Comparison of ENCODE assay signal across 7 mouse cellular contexts in the genomic region with DNA sequence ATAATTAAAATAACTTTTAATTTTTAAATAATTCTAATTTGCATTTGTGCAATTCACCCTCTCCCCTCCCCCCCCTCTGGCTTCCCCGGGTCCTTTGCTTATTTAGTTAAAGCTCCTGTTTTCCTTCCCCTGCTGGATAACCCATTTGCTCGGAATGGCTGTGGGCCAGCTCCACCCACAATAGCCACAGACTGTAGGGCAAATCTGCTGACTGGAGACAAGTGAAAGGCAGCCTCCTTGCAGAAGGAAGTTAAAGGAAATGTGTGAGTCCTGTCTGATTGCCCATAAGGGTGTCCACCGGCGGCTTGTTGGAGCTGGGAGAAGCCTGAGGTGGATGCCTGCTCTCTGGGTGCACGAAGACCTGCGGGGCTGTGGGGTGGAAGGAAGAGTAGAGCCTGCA.
DNase-seq lines count a peak whose midpoint lies in the region; ATAC-seq lines count a peak whose summit lies in the region.

No protein-coding gene starts in this region.

- no peaks in the 10 kb centered on the region for H3K27me3 ChIP-seq in heart, embryonic 12.5 days (replicated peaks)
- no peaks in the 10 kb centered on the region for H3K27me3 ChIP-seq in kidney, embryonic 15.5 days
- no peaks in the 10 kb centered on the region for H3K27me3 ChIP-seq in limb, embryonic 13.5 days
- H3K27me3 ChIP-seq in neural tube, embryonic 15.5 days (replicated peaks), result peaks cover 5% of the 10 kb centered on the region; the same call in 1 of the 2 replicates

- H3K4me1 ChIP-seq in heart, embryonic 12.5 days (replicated peaks), result peaks cover 28% of the 10 kb centered on the region
- peaks cover 34% of the 10 kb centered on the region for H3K4me1 ChIP-seq in kidney, embryonic 15.5 days
- H3K4me1 ChIP-seq in limb, embryonic 13.5 days, result peaks cover 14% of the 10 kb centered on the region
- H3K4me1 ChIP-seq in neural tube, embryonic 15.5 days, result peaks cover 32% of the 10 kb centered on the region

- H3K9me3 ChIP-seq in heart, embryonic 12.5 days (replicated peaks), result no peaks in the 10 kb centered on the region
- H3K9me3 ChIP-seq in kidney, embryonic 15.5 days (replicated peaks), result no peaks in the 10 kb centered on the region
- no peaks in the 10 kb centered on the region for H3K9me3 ChIP-seq in limb, embryonic 13.5 days
- no peaks in the 10 kb centered on the region for H3K9me3 ChIP-seq in neural tube, embryonic 15.5 days (replicated peaks)

- no peak overlapping the region for H3K4me3 ChIP-seq in heart, embryonic 12.5 days
- no peak overlapping the region for H3K4me3 ChIP-seq in kidney, embryonic 15.5 days (replicated peaks)
- no peak overlapping the region for H3K4me3 ChIP-seq in limb, embryonic 13.5 days
- no peak overlapping the region for H3K4me3 ChIP-seq in neural tube, embryonic 15.5 days (replicated peaks)

- DNase-seq in cerebellum, adult 18-20 months, result peak; percentile 78 to 84
- peak; percentile 36 for DNase-seq in embryo, embryonic 10.5 days (ENCODE audit: low spot score)
- DNase-seq in spleen, postnatal 14 days (ENCODE audit: low spot score in 2 of 2), result no peak

- WGBS in heart, embryonic 12.5 days, result 23% methylated on average over 6 of the region's 6 CpGs
- 27% methylated on average over 6 of the region's 6 CpGs for WGBS in kidney, embryonic 15.5 days
- WGBS in limb, embryonic 13.5 days, result 32% methylated on average over 6 of the region's 6 CpGs
- 45% methylated on average over 6 of the region's 6 CpGs for WGBS in neural tube, embryonic 15.5 days

- H3K9ac ChIP-seq in heart, embryonic 12.5 days, result no peak overlapping the region
- H3K9ac ChIP-seq in kidney, embryonic 15.5 days, result no peak overlapping the region
- H3K9ac ChIP-seq in limb, embryonic 13.5 days, result no peak overlapping the region; the same call in 1 of the 2 replicates
- no peak overlapping the region for H3K9ac ChIP-seq in neural tube, embryonic 15.5 days (replicated peaks)

- peak; percentile 46; the same call in 1 of the 2 replicates for ATAC-seq in heart, embryonic 12.5 days (ENCODE audit: insufficient number of reproducible peaks, low FRiP score)
- peak; percentile 61 for ATAC-seq in kidney, embryonic 15.5 days (replicated peaks; ENCODE audit: low FRiP score)
- no peak for ATAC-seq in limb, embryonic 13.5 days (ENCODE audit: low FRiP score, low read depth)
- ATAC-seq in neural tube, embryonic 15.5 days (ENCODE audit: low FRiP score), result no peak

- H3K36me3 ChIP-seq in heart, embryonic 12.5 days, result no peaks in the 10 kb centered on the region
- H3K36me3 ChIP-seq in kidney, embryonic 15.5 days, result no peaks in the 10 kb centered on the region
- H3K36me3 ChIP-seq in limb, embryonic 13.5 days, result no peaks in the 10 kb centered on the region
- H3K36me3 ChIP-seq in neural tube, embryonic 15.5 days, result no peaks in the 10 kb centered on the region

- H3K27ac ChIP-seq in heart, embryonic 12.5 days (ENCODE audit: poor library complexity, severe bottlenecking), result peak overlapping the region; percentile 53
- H3K27ac ChIP-seq in kidney, embryonic 15.5 days, result peak overlapping the region; percentile 77
- peak overlapping the region; percentile 70 for H3K27ac ChIP-seq in limb, embryonic 13.5 days
- H3K27ac ChIP-seq in neural tube, embryonic 15.5 days (replicated peaks), result peak overlapping the region; percentile 28; the same call in 1 of the 2 replicates

- H3K4me2 ChIP-seq in heart, embryonic 12.5 days, result peak overlapping the region; percentile 21
- H3K4me2 ChIP-seq in kidney, embryonic 15.5 days, result peak overlapping the region; percentile 22
- H3K4me2 ChIP-seq in limb, embryonic 13.5 days (replicated peaks), result peak overlapping the region; percentile 21
- 0 out of 2 replicates have a peak overlapping the region, but pooled peaks have one; percentile 11 for H3K4me2 ChIP-seq in neural tube, embryonic 15.5 days

Comparison
In these comparisons a context has a peak if more than half of its experiments do, and no peak if none do; other contexts are left out.
1. DNase-seq: peak in cerebellum, adult 18-20 months (2 of 2) and embryo, embryonic 10.5 days (single experiment); none in spleen, postnatal 14 days (0 of 2).
2. ATAC-seq: peak in heart, embryonic 12.5 days (single experiment) and kidney, embryonic 15.5 days (single experiment); none in limb, embryonic 13.5 days (single experiment) and neural tube, embryonic 15.5 days (single experiment).
3. Peak in every context shown above with its lines, with median percentiles within 50 percentile points of each other: H3K27ac ChIP-seq and H3K4me2 ChIP-seq.